Mouse (Mus musculus): ENCODE data around the gene Vwa3b. TPM values are rescaled to one million over a fixed set of nuclear protein-coding genes. Genes with fewer than 3 reads are reported as not detected.
"Not testable (repeated sequence)": the region's sequence is repeated elsewhere in the genome, so short reads cannot be mapped to it uniquely, and the experiment has no call there.

Vwa3b gene
- total and polyA plus RNA-seq, 2 experiments: 0.37 to 0.40 TPM

- H3K36me3 ChIP-seq (ENCODE audit: control insufficient read depth, insufficient read depth, low read length): no peaks in the 10 kb centered on the region
- peak; percentile 32; the same call in 1 of the 2 replicates for TF ChIP-seq CTCF (IDR thresholded peaks at IDR 0.05; ENCODE audit: low read depth, low read length)
- TF ChIP-seq POLR2A (IDR thresholded peaks at IDR 0.05; ENCODE audit: extremely low read depth, insufficient read depth, low read length): no peak
- H3K4me1 ChIP-seq (ENCODE audit: control insufficient read depth, insufficient read depth, low read length): no peaks in the 10 kb centered on the region
- H3K79me2 ChIP-seq (ENCODE audit: control insufficient read depth, insufficient read depth, low read length): no peaks in the 10 kb centered on the region
- no peak overlapping the region for H3K9ac ChIP-seq (ENCODE audit: low read depth, low read length)
- H3K27ac ChIP-seq (replicated peaks; ENCODE audit: insufficient read depth, low read depth, low read length): no peak overlapping the region
- H3K27me3 ChIP-seq (ENCODE audit: control insufficient read depth, insufficient read depth, low read length): no peaks in the 10 kb centered on the region
- no peak overlapping the region for H3K4me3 ChIP-seq (ENCODE audit: insufficient read depth, low read depth, low read length)
- peak; percentile 17 for DNase-seq (ENCODE audit: extremely low read depth, low read depth, low spot score)
- WGBS: 71% methylated on average over 3 of the region's 3 CpGs
These were observed 23.9 kb upstream of the Vwa3b start for GRCm38 (mm10) chr1:37002316-37003008.

GRCm38 (mm10) chr1:37004533-37004932 is 21.9 kb upstream of the Vwa3b start:
- H3K36me3 ChIP-seq (ENCODE audit: control insufficient read depth, insufficient read depth, low read length): no peaks in the 10 kb centered on the region
- DNase-seq (ENCODE audit: extremely low read depth, low read depth, low spot score): no peak
- WGBS: 92% methylated on average over 8 of the region's 8 CpGs
- no peak overlapping the region for H3K4me3 ChIP-seq (ENCODE audit: insufficient read depth, low read depth, low read length)
- H3K4me1 ChIP-seq (ENCODE audit: control insufficient read depth, insufficient read depth, low read length): no peaks in the 10 kb centered on the region
- no peaks in the 10 kb centered on the region for H3K27me3 ChIP-seq (ENCODE audit: control insufficient read depth, insufficient read depth, low read length)
- H3K27ac ChIP-seq (replicated peaks; ENCODE audit: insufficient read depth, low read depth, low read length): no peak overlapping the region
- H3K9ac ChIP-seq (ENCODE audit: low read depth, low read length): no peak overlapping the region
- no peaks in the 10 kb centered on the region for H3K79me2 ChIP-seq (ENCODE audit: control insufficient read depth, insufficient read depth, low read length)
- TF ChIP-seq POLR2A (IDR thresholded peaks at IDR 0.05; ENCODE audit: extremely low read depth, insufficient read depth, low read length) (no peak), CTCF (IDR thresholded peaks at IDR 0.05; ENCODE audit: low read depth, low read length) (no peak)

GRCm38 (mm10) chr1:37005036-37005435 is 21.4 kb upstream of the Vwa3b start:
- TF ChIP-seq CTCF (IDR thresholded peaks at IDR 0.05; ENCODE audit: low read depth, low read length) (no peak), POLR2A (IDR thresholded peaks at IDR 0.05; ENCODE audit: extremely low read depth, insufficient read depth, low read length) (no peak)
- Histone ChIP-seq H3K9ac (ENCODE audit: low read depth, low read length) (no peak overlapping the region), H3K27me3 (ENCODE audit: control insufficient read depth, insufficient read depth, low read length) (no peaks in the 10 kb centered on the region), H3K4me1 (ENCODE audit: control insufficient read depth, insufficient read depth, low read length) (no peaks in the 10 kb centered on the region), H3K4me3 (ENCODE audit: insufficient read depth, low read depth, low read length) (no peak overlapping the region), H3K27ac (replicated peaks; ENCODE audit: insufficient read depth, low read depth, low read length) (no peak overlapping the region), H3K79me2 (ENCODE audit: control insufficient read depth, insufficient read depth, low read length) (no peaks in the 10 kb centered on the region), H3K36me3 (ENCODE audit: control insufficient read depth, insufficient read depth, low read length) (no peaks in the 10 kb centered on the region)
- WGBS: 89% methylated on average over 5 of the region's 5 CpGs
- DNase-seq (ENCODE audit: extremely low read depth, low read depth, low spot score): no peak

GRCm38 (mm10) chr1:37006529-37006928 is 19.9 kb upstream of the Vwa3b start:
- not testable (repeated sequence) for H3K27ac ChIP-seq (replicated peaks; ENCODE audit: insufficient read depth, low read depth, low read length); H3K79me2 ChIP-seq (ENCODE audit: control insufficient read depth, insufficient read depth, low read length); H3K27me3 ChIP-seq (ENCODE audit: control insufficient read depth, insufficient read depth, low read length); H3K4me3 ChIP-seq (ENCODE audit: insufficient read depth, low read depth, low read length); H3K9ac ChIP-seq (ENCODE audit: low read depth, low read length); H3K4me1 ChIP-seq (ENCODE audit: control insufficient read depth, insufficient read depth, low read length); H3K36me3 ChIP-seq (ENCODE audit: control insufficient read depth, insufficient read depth, low read length); DNase-seq (ENCODE audit: extremely low read depth, low read depth, low spot score)
- 94% methylated on average over 11 of the region's 11 CpGs for WGBS

- no peak for TF ChIP-seq CTCF (IDR thresholded peaks at IDR 0.05; ENCODE audit: low read depth, low read length)
- TF ChIP-seq POLR2A (IDR thresholded peaks at IDR 0.05; ENCODE audit: extremely low read depth, insufficient read depth, low read length): no peak
- H3K79me2 ChIP-seq (ENCODE audit: control insufficient read depth, insufficient read depth, low read length): no peaks in the 10 kb centered on the region
- H3K27ac ChIP-seq (replicated peaks; ENCODE audit: insufficient read depth, low read depth, low read length): no peak overlapping the region
- H3K36me3 ChIP-seq (ENCODE audit: control insufficient read depth, insufficient read depth, low read length): no peaks in the 10 kb centered on the region
- H3K9ac ChIP-seq (ENCODE audit: low read depth, low read length): no peak overlapping the region
- no peak overlapping the region for H3K4me3 ChIP-seq (ENCODE audit: insufficient read depth, low read depth, low read length)
- WGBS: 89% methylated on average over 10 of the region's 10 CpGs
- no peak for DNase-seq (ENCODE audit: extremely low read depth, low read depth, low spot score)
- H3K27me3 ChIP-seq (ENCODE audit: control insufficient read depth, insufficient read depth, low read length): no peaks in the 10 kb centered on the region
- H3K4me1 ChIP-seq (ENCODE audit: control insufficient read depth, insufficient read depth, low read length): no peaks in the 10 kb centered on the region
These were observed 16.5 kb upstream of the Vwa3b start for GRCm38 (mm10) chr1:37009880-37010279.

- no peak for DNase-seq (ENCODE audit: extremely low read depth, low read depth, low spot score)
- Histone ChIP-seq H3K36me3 (ENCODE audit: control insufficient read depth, insufficient read depth, low read length) (no peaks in the 10 kb centered on the region), H3K27ac (replicated peaks; ENCODE audit: insufficient read depth, low read depth, low read length) (no peak overlapping the region), H3K4me1 (ENCODE audit: control insufficient read depth, insufficient read depth, low read length) (no peaks in the 10 kb centered on the region), H3K79me2 (ENCODE audit: control insufficient read depth, insufficient read depth, low read length) (no peaks in the 10 kb centered on the region), H3K9ac (ENCODE audit: low read depth, low read length) (no peak overlapping the region), H3K27me3 (ENCODE audit: control insufficient read depth, insufficient read depth, low read length) (no peaks in the 10 kb centered on the region), H3K4me3 (ENCODE audit: insufficient read depth, low read depth, low read length) (no peak overlapping the region)
- TF ChIP-seq POLR2A (IDR thresholded peaks at IDR 0.05; ENCODE audit: extremely low read depth, insufficient read depth, low read length) (no peak), CTCF (IDR thresholded peaks at IDR 0.05; ENCODE audit: low read depth, low read length) (no peak)
- 72% methylated on average over 3 of the region's 3 CpGs for WGBS
These were observed 14.7 kb upstream of the Vwa3b start for GRCm38 (mm10) chr1:37011626-37012209.

Data from liver, adult 2 months (tissue).